Mouse (Mus musculus): ENCODE data around the gene Etv6. TPM values are rescaled to one million over a fixed set of nuclear protein-coding genes. Genes with fewer than 3 reads are reported as not detected.
A peak's percentile ranks its signal among the peaks of the same experiment; 100 is the strongest.

The Etv6 gene
- polyA plus RNA-seq, 1 experiment = 13.5 TPM

GRCm38 (mm10) chr6:134175059-134175458, 139.6 kb downstream of the Etv6 start:
- TF ChIP-seq POLR2A (IDR thresholded peaks at IDR 0.05; ENCODE audit: borderline replicate concordance, extremely low read depth, insufficient read depth, insufficient read length, poor library complexity, severe bottlenecking) = no peak
- no peak for TF ChIP-seq CTCF (IDR thresholded peaks at IDR 0.05; ENCODE audit: borderline replicate concordance, extremely low read depth, insufficient read depth, insufficient read length)

GRCm38 (mm10) chr6:134177196-134177595, 141.7 kb downstream of the Etv6 start:
- no peak for DNase-seq (ENCODE audit: low read depth)
- no peak for TF ChIP-seq CTCF (IDR thresholded peaks at IDR 0.05; ENCODE audit: borderline replicate concordance, extremely low read depth, insufficient read depth, insufficient read length)
- no peak for TF ChIP-seq POLR2A (IDR thresholded peaks at IDR 0.05; ENCODE audit: borderline replicate concordance, extremely low read depth, insufficient read depth, insufficient read length, poor library complexity, severe bottlenecking)

More at GRCm38 (mm10) chr6:134175059-134175458, 139.6 kb downstream of the Etv6 start:
- no peak for DNase-seq (ENCODE audit: low read depth)

- DNase-seq (ENCODE audit: low read depth) = peak; percentile 24
- TF ChIP-seq POLR2A (IDR thresholded peaks at IDR 0.05; ENCODE audit: borderline replicate concordance, extremely low read depth, insufficient read depth, insufficient read length, poor library complexity, severe bottlenecking) (no peak), CTCF (IDR thresholded peaks at IDR 0.05; ENCODE audit: borderline replicate concordance, extremely low read depth, insufficient read depth, insufficient read length) (no peak)
Observed at GRCm38 (mm10) chr6:134182301-134182948, 146.9 kb downstream of the Etv6 start.

- TF ChIP-seq POLR2A (IDR thresholded peaks at IDR 0.05; ENCODE audit: borderline replicate concordance, extremely low read depth, insufficient read depth, insufficient read length, poor library complexity, severe bottlenecking) (no peak), CTCF (IDR thresholded peaks at IDR 0.05; ENCODE audit: borderline replicate concordance, extremely low read depth, insufficient read depth, insufficient read length) (peak; percentile 8; the same call in 1 of the 2 replicates)
- DNase-seq (ENCODE audit: low read depth) = no peak
Observed at GRCm38 (mm10) chr6:134183592-134184342, 148.3 kb downstream of the Etv6 start.

- TF ChIP-seq CTCF (IDR thresholded peaks at IDR 0.05; ENCODE audit: borderline replicate concordance, extremely low read depth, insufficient read depth, insufficient read length) (no peak), POLR2A (IDR thresholded peaks at IDR 0.05; ENCODE audit: borderline replicate concordance, extremely low read depth, insufficient read depth, insufficient read length, poor library complexity, severe bottlenecking) (no peak)
- no peak for DNase-seq (ENCODE audit: low read depth)
Observed at GRCm38 (mm10) chr6:134186286-134186903, 150.9 kb downstream of the Etv6 start.

GRCm38 (mm10) chr6:134188719-134189118, 153.2 kb downstream of the Etv6 start:
- peak; percentile 17 for DNase-seq (ENCODE audit: low read depth)
- TF ChIP-seq CTCF (IDR thresholded peaks at IDR 0.05; ENCODE audit: borderline replicate concordance, extremely low read depth, insufficient read depth, insufficient read length) (no peak), POLR2A (IDR thresholded peaks at IDR 0.05; ENCODE audit: borderline replicate concordance, extremely low read depth, insufficient read depth, insufficient read length, poor library complexity, severe bottlenecking) (no peak)

- DNase-seq (ENCODE audit: low read depth) = peak; percentile 12
- TF ChIP-seq POLR2A (IDR thresholded peaks at IDR 0.05; ENCODE audit: borderline replicate concordance, extremely low read depth, insufficient read depth, insufficient read length, poor library complexity, severe bottlenecking) (no peak), CTCF (IDR thresholded peaks at IDR 0.05; ENCODE audit: borderline replicate concordance, extremely low read depth, insufficient read depth, insufficient read length) (no peak)
Observed at GRCm38 (mm10) chr6:134189174-134189573, 153.7 kb downstream of the Etv6 start.

- DNase-seq (ENCODE audit: low read depth) = peak; percentile 64
- TF ChIP-seq CTCF (IDR thresholded peaks at IDR 0.05; ENCODE audit: borderline replicate concordance, extremely low read depth, insufficient read depth, insufficient read length) (no peak), POLR2A (IDR thresholded peaks at IDR 0.05; ENCODE audit: borderline replicate concordance, extremely low read depth, insufficient read depth, insufficient read length, poor library complexity, severe bottlenecking) (no peak)
Observed at GRCm38 (mm10) chr6:134189575-134190132, 154.2 kb downstream of the Etv6 start.

- TF ChIP-seq POLR2A (IDR thresholded peaks at IDR 0.05; ENCODE audit: borderline replicate concordance, extremely low read depth, insufficient read depth, insufficient read length, poor library complexity, severe bottlenecking) = no peak
- TF ChIP-seq CTCF (IDR thresholded peaks at IDR 0.05; ENCODE audit: borderline replicate concordance, extremely low read depth, insufficient read depth, insufficient read length) = no peak
- DNase-seq (ENCODE audit: low read depth) = peak; percentile 18
Observed at GRCm38 (mm10) chr6:134190597-134191278, 155.2 kb downstream of the Etv6 start.

GRCm38 (mm10) chr6:134192710-134193109, 157.2 kb downstream of the Etv6 start:
- DNase-seq (ENCODE audit: low read depth) = no peak
- TF ChIP-seq POLR2A (IDR thresholded peaks at IDR 0.05; ENCODE audit: borderline replicate concordance, extremely low read depth, insufficient read depth, insufficient read length, poor library complexity, severe bottlenecking) = no peak
- TF ChIP-seq CTCF (IDR thresholded peaks at IDR 0.05; ENCODE audit: borderline replicate concordance, extremely low read depth, insufficient read depth, insufficient read length) = no peak
